Mouse (Mus musculus): ENCODE data around the gene 4931423N10Rik. TPM values are rescaled to one million over a fixed set of nuclear protein-coding genes. Genes with fewer than 3 reads are reported as not detected.

The 4931423N10Rik gene
- polyA plus RNA-seq (2015; fragmentation: Nextera tagmentation; extraction: Ambion mirVana) = not detected in 2 replicates

- Histone ChIP-seq H3K4me3 (replicated peaks; ENCODE audit: low read depth, low read length) (no peak within 1 kb of the TSS), H3K27ac (no peak within 1 kb of the TSS), H3K9ac (ENCODE audit: low read depth, low read length) (no peak within 1 kb of the TSS), H3K9me3 (replicated peaks; ENCODE audit: low read length) (no peaks in the 10 kb centered on the region), H3K4me1 (replicated peaks; ENCODE audit: insufficient read depth, low read length) (no peaks in the 10 kb centered on the region), H3K4me2 (ENCODE audit: low read length) (no peak within 1 kb of the TSS), H3K27me3 (ENCODE audit: insufficient read depth, low read length) (no peaks in the 10 kb centered on the region), H3K36me3 (ENCODE audit: insufficient read depth, low read length) (no peaks in the 10 kb centered on the region)
- ATAC-seq (replicated peaks; ENCODE audit: low FRiP score, low read depth) (no peak), DNase-seq (ENCODE audit: low spot score) (no peak)
- TF ChIP-seq CTCF (IDR thresholded peaks at IDR 0.05; ENCODE audit: low read depth) = peak; percentile 34; the same call in 1 of the 2 replicates
- 77% methylated on average over 15 of the region's 15 CpGs for WGBS
Observed at GRCm38 (mm10) chr2:23207070-23207526, at the start of gene 4931423N10Rik. 4931423N10Rik (plus strand) TSS chr2:23207476.

GRCm38 (mm10) chr2:23172305-23172704 is 35.0 kb upstream of the 4931423N10Rik start:
- no peak for ATAC-seq (replicated peaks; ENCODE audit: low FRiP score, low read depth)
- Histone ChIP-seq H3K4me3 (replicated peaks; ENCODE audit: low read depth, low read length) (no peak overlapping the region), H3K9ac (ENCODE audit: low read depth, low read length) (no peak overlapping the region), H3K27me3 (ENCODE audit: insufficient read depth, low read length) (no peaks in the 10 kb centered on the region), H3K27ac (no peak overlapping the region), H3K9me3 (replicated peaks; ENCODE audit: low read length) (no peaks in the 10 kb centered on the region), H3K36me3 (ENCODE audit: insufficient read depth, low read length) (peaks cover 33% of the 10 kb centered on the region), H3K4me2 (ENCODE audit: low read length) (no peak overlapping the region), H3K4me1 (replicated peaks; ENCODE audit: insufficient read depth, low read length) (no peaks in the 10 kb centered on the region)
- no peak for DNase-seq (ENCODE audit: low spot score)
- no peak for TF ChIP-seq CTCF (IDR thresholded peaks at IDR 0.05; ENCODE audit: low read depth)
- WGBS = 88% methylated on average over 3 of the region's 3 CpGs

GRCm38 (mm10) chr2:23194366-23194765 is 12.9 kb upstream of the 4931423N10Rik start:
- Histone ChIP-seq H3K4me3 (replicated peaks; ENCODE audit: low read depth, low read length) (no peak overlapping the region), H3K36me3 (ENCODE audit: insufficient read depth, low read length) (peaks cover 23% of the 10 kb centered on the region; the same call in 1 of the 2 replicates), H3K9me3 (replicated peaks; ENCODE audit: low read length) (no peaks in the 10 kb centered on the region), H3K9ac (ENCODE audit: low read depth, low read length) (no peak overlapping the region), H3K4me1 (replicated peaks; ENCODE audit: insufficient read depth, low read length) (no peaks in the 10 kb centered on the region), H3K27ac (no peak overlapping the region), H3K4me2 (ENCODE audit: low read length) (no peak overlapping the region), H3K27me3 (ENCODE audit: insufficient read depth, low read length) (no peaks in the 10 kb centered on the region)
- DNase-seq (ENCODE audit: low spot score) (no peak), ATAC-seq (replicated peaks; ENCODE audit: low FRiP score, low read depth) (no peak)
- TF ChIP-seq CTCF (IDR thresholded peaks at IDR 0.05; ENCODE audit: low read depth) = no peak
- 87% methylated on average over 1 of the region's 1 CpGs for WGBS

- DNase-seq (ENCODE audit: low spot score) = no peak
- WGBS = 81% methylated on average over 1 of the region's 1 CpGs
- Histone ChIP-seq H3K4me2 (ENCODE audit: low read length) (no peak overlapping the region), H3K27me3 (ENCODE audit: insufficient read depth, low read length) (no peaks in the 10 kb centered on the region), H3K9me3 (replicated peaks; ENCODE audit: low read length) (no peaks in the 10 kb centered on the region), H3K4me3 (replicated peaks; ENCODE audit: low read depth, low read length) (no peak overlapping the region), H3K27ac (no peak overlapping the region), H3K9ac (ENCODE audit: low read depth, low read length) (no peak overlapping the region), H3K36me3 (ENCODE audit: insufficient read depth, low read length) (0 out of 2 replicates have a peak, but pooled peaks cover 5% of the 10 kb centered on the region), H3K4me1 (replicated peaks; ENCODE audit: insufficient read depth, low read length) (no peaks in the 10 kb centered on the region)
- TF ChIP-seq CTCF (IDR thresholded peaks at IDR 0.05; ENCODE audit: low read depth) = no peak
- no peak for ATAC-seq (replicated peaks; ENCODE audit: low FRiP score, low read depth)
Observed at GRCm38 (mm10) chr2:23201034-23201433, 6.2 kb upstream of the 4931423N10Rik start.

GRCm38 (mm10) chr2:23202900-23203670 is 4.2 kb upstream of the 4931423N10Rik start:
- no peak for ATAC-seq (replicated peaks; ENCODE audit: low FRiP score, low read depth)

GRCm38 (mm10) chr2:23213661-23214060 is 6.4 kb downstream of the 4931423N10Rik start:
- DNase-seq (ENCODE audit: low spot score) (no peak), ATAC-seq (replicated peaks; ENCODE audit: low FRiP score, low read depth) (no peak)
- Histone ChIP-seq H3K4me1 (replicated peaks; ENCODE audit: insufficient read depth, low read length) (no peaks in the 10 kb centered on the region), H3K9ac (ENCODE audit: low read depth, low read length) (no peak overlapping the region), H3K4me3 (replicated peaks; ENCODE audit: low read depth, low read length) (no peak overlapping the region), H3K4me2 (ENCODE audit: low read length) (no peak overlapping the region), H3K27ac (no peak overlapping the region), H3K27me3 (ENCODE audit: insufficient read depth, low read length) (no peaks in the 10 kb centered on the region), H3K36me3 (ENCODE audit: insufficient read depth, low read length) (no peaks in the 10 kb centered on the region), H3K9me3 (replicated peaks; ENCODE audit: low read length) (no peaks in the 10 kb centered on the region)
- TF ChIP-seq CTCF (IDR thresholded peaks at IDR 0.05; ENCODE audit: low read depth) = no peak
- WGBS = 74% methylated on average over 5 of the region's 5 CpGs

More at GRCm38 (mm10) chr2:23202900-23203670, 4.2 kb upstream of the 4931423N10Rik start:
- no peak for TF ChIP-seq CTCF (IDR thresholded peaks at IDR 0.05; ENCODE audit: low read depth)
- Histone ChIP-seq H3K36me3 (ENCODE audit: insufficient read depth, low read length) (0 out of 2 replicates have a peak, but pooled peaks cover 5% of the 10 kb centered on the region), H3K27ac (no peak overlapping the region), H3K27me3 (ENCODE audit: insufficient read depth, low read length) (no peaks in the 10 kb centered on the region), H3K9ac (ENCODE audit: low read depth, low read length) (no peak overlapping the region), H3K4me2 (ENCODE audit: low read length) (no peak overlapping the region), H3K4me3 (replicated peaks; ENCODE audit: low read depth, low read length) (no peak overlapping the region), H3K4me1 (replicated peaks; ENCODE audit: insufficient read depth, low read length) (no peaks in the 10 kb centered on the region), H3K9me3 (replicated peaks; ENCODE audit: low read length) (no peaks in the 10 kb centered on the region)
- WGBS = 46% methylated on average over 15 of the region's 15 CpGs
- DNase-seq (ENCODE audit: low spot score) = no peak
